Mouse (Mus musculus): ENCODE measurements around the gene Fgfbp1. TPM values are rescaled to one million over a fixed set of nuclear protein-coding genes. Genes with fewer than 3 reads are reported as not detected.

The Fgfbp1 gene
- under 1 TPM; 0.39 to 0.54 TPM for total RNA-seq (2021)

- no peak for DNase-seq (ENCODE audit: extremely low spot score in 1 of 2, low spot score in 1 of 2)
These were observed at the start of gene Fgfbp1 for GRCm38 (mm10) chr5:43981620-43982019. TSS of gene Fgfbp1 (minus strand) at chr5:43981779.

GRCm38 (mm10) chr5:43998295-43998989, 16.9 kb upstream of the Fgfbp1 start:
- no peak for DNase-seq (ENCODE audit: extremely low spot score in 1 of 2, low spot score in 1 of 2)

GRCm38 (mm10) chr5:43997626-43998025, 16.0 kb upstream of the Fgfbp1 start:
- no peak for DNase-seq (ENCODE audit: extremely low spot score in 1 of 2, low spot score in 1 of 2)

GRCm38 (mm10) chr5:43996162-43996561, 14.6 kb upstream of the Fgfbp1 start:
- no peak for DNase-seq (ENCODE audit: extremely low spot score in 1 of 2, low spot score in 1 of 2)

GRCm38 (mm10) chr5:43994981-43995380, 13.4 kb upstream of the Fgfbp1 start:
- no peak for DNase-seq (ENCODE audit: extremely low spot score in 1 of 2, low spot score in 1 of 2)

- DNase-seq (ENCODE audit: extremely low spot score in 1 of 2, low spot score in 1 of 2): peak in 1 of 2 experiments; percentile 57
These were observed 8.7 kb upstream of the Fgfbp1 start for GRCm38 (mm10) chr5:43990316-43990715.

GRCm38 (mm10) chr5:43989017-43989416, 7.4 kb upstream of the Fgfbp1 start:
- no peak for DNase-seq (ENCODE audit: extremely low spot score in 1 of 2, low spot score in 1 of 2)

GRCm38 (mm10) chr5:43986212-43986611, 4.6 kb upstream of the Fgfbp1 start:
- DNase-seq (ENCODE audit: extremely low spot score in 1 of 2, low spot score in 1 of 2): no peak

GRCm38 (mm10) chr5:43982896-43983295, 1.3 kb upstream of the Fgfbp1 start:
- DNase-seq (ENCODE audit: extremely low spot score in 1 of 2, low spot score in 1 of 2): no peak

GRCm38 (mm10) chr5:43980397-43980796, 1.2 kb downstream of the Fgfbp1 start:
- no peak for DNase-seq (ENCODE audit: extremely low spot score in 1 of 2, low spot score in 1 of 2)

GRCm38 (mm10) chr5:43976821-43977561, 4.6 kb downstream of the Fgfbp1 start:
- DNase-seq (ENCODE audit: extremely low spot score in 1 of 2, low spot score in 1 of 2): no peak

GRCm38 (mm10) chr5:43974166-43974565, 7.4 kb downstream of the Fgfbp1 start:
- no peak for DNase-seq (ENCODE audit: extremely low spot score in 1 of 2, low spot score in 1 of 2)

- no peak for DNase-seq (ENCODE audit: extremely low spot score in 1 of 2, low spot score in 1 of 2)
These were observed 10.4 kb downstream of the Fgfbp1 start for GRCm38 (mm10) chr5:43971156-43971555.

- DNase-seq (ENCODE audit: extremely low spot score in 1 of 2, low spot score in 1 of 2): no peak
These were observed 11.0 kb downstream of the Fgfbp1 start for GRCm38 (mm10) chr5:43970532-43970931.

- no peak for DNase-seq (ENCODE audit: extremely low spot score in 1 of 2, low spot score in 1 of 2)
These were observed 12.9 kb downstream of the Fgfbp1 start for GRCm38 (mm10) chr5:43968634-43969033.

GRCm38 (mm10) chr5:43961056-43961455, 20.5 kb downstream of the Fgfbp1 start:
- no peak for DNase-seq (ENCODE audit: extremely low spot score in 1 of 2, low spot score in 1 of 2)

GRCm38 (mm10) chr5:43959884-43960440, 21.6 kb downstream of the Fgfbp1 start:
- DNase-seq (ENCODE audit: extremely low spot score in 1 of 2, low spot score in 1 of 2): no peak

- DNase-seq (ENCODE audit: extremely low spot score in 1 of 2, low spot score in 1 of 2): no peak
These were observed 28.3 kb downstream of the Fgfbp1 start for GRCm38 (mm10) chr5:43953241-43953640.

GRCm38 (mm10) chr5:43948748-43949275, 32.8 kb downstream of the Fgfbp1 start:
- DNase-seq (ENCODE audit: extremely low spot score in 1 of 2, low spot score in 1 of 2): no peak

GRCm38 (mm10) chr5:43948111-43948743, 33.4 kb downstream of the Fgfbp1 start:
- no peak for DNase-seq (ENCODE audit: extremely low spot score in 1 of 2, low spot score in 1 of 2)
